19 mouse cellular contexts compared by ENCODE assay signal in genomic region chr17:7814433-7814832, GRCm38 (mm10). TPM values are rescaled to one million over a fixed set of nuclear protein-coding genes. Genes with fewer than 3 reads are reported as not detected.
"Had no signal": no experiment of that assay in that cellular context is flagged by ENCODE, and none has a peak within 500 bp of the region (broad histone marks: within the 10 kb centered on the region; RNA-seq: fewer than 3 reads in every experiment).

No protein-coding gene starts in this region.

- H3K9me3 ChIP-seq: liver, embryonic 15.5 days; lung, embryonic 15.5 days; megakaryocyte, embryonic 14.5 days; midbrain, embryonic 13.5 days; midbrain, embryonic 15.5 days; neural tube, embryonic 12.5 days had no signal

- H3K36me3 ChIP-seq: liver, embryonic 15.5 days; lung, embryonic 15.5 days; midbrain, embryonic 13.5 days; midbrain, embryonic 15.5 days; neural tube, embryonic 12.5 days had no signal

- H3K4me3 ChIP-seq: liver, embryonic 15.5 days; lung, embryonic 15.5 days; megakaryocyte, embryonic 14.5 days; midbrain, embryonic 13.5 days; midbrain, embryonic 15.5 days; neural tube, embryonic 12.5 days had no signal

- H3K4me2 ChIP-seq: liver, embryonic 15.5 days; lung, embryonic 15.5 days; midbrain, embryonic 11.5 days; midbrain, embryonic 13.5 days; midbrain, embryonic 15.5 days; neural tube, embryonic 12.5 days had no signal

- ATAC-seq: liver, postnatal 0 days; lung, postnatal 0 days; midbrain, embryonic 13.5 days; midbrain, embryonic 15.5 days had no signal

- H3K4me1 ChIP-seq: liver, embryonic 15.5 days; megakaryocyte, embryonic 14.5 days; midbrain, embryonic 13.5 days; midbrain, embryonic 15.5 days; neural tube, embryonic 12.5 days had no signal

- H3K9ac ChIP-seq: liver, embryonic 15.5 days; liver, postnatal 0 days; lung, embryonic 15.5 days; midbrain, embryonic 13.5 days; midbrain, embryonic 15.5 days; neural tube, embryonic 12.5 days had no signal

- DNase-seq: liver, postnatal 0 days; lung, adult 2 months; lung, postnatal 14 days; lung, postnatal 36 days; right cerebral cortex, postnatal 14 days; thymus, adult 18-20 months; thymus, postnatal 14 days; thymus, postnatal 36 days had no signal

- H3K27ac ChIP-seq: liver, embryonic 15.5 days; lung, embryonic 15.5 days; macrophage; midbrain, embryonic 13.5 days; midbrain, embryonic 15.5 days; neural tube, embryonic 12.5 days had no signal

- H3K27me3 ChIP-seq: liver, embryonic 15.5 days; lung, embryonic 15.5 days; megakaryocyte, embryonic 14.5 days; midbrain, embryonic 13.5 days; midbrain, embryonic 15.5 days; neural tube, embryonic 12.5 days had no signal

RNA-seq across cellular contexts. Expression of gene Fndc1, which starts 12.7 kb away (rescaled TPM):
- total RNA-seq: monocyte, adult 5-6 weeks; neutrophil, adult 5-6 weeks had no signal
- polyA plus RNA-seq: macrophage had no signal
